Mouse (Mus musculus): ENCODE results near the gene Kiss1r. TPM values are rescaled to one million over a fixed set of nuclear protein-coding genes. Genes with fewer than 3 reads are reported as not detected.

The Kiss1r gene
- polyA plus RNA-seq, 1 experiment from 2014 or later: 0.87 TPM

DNA sequence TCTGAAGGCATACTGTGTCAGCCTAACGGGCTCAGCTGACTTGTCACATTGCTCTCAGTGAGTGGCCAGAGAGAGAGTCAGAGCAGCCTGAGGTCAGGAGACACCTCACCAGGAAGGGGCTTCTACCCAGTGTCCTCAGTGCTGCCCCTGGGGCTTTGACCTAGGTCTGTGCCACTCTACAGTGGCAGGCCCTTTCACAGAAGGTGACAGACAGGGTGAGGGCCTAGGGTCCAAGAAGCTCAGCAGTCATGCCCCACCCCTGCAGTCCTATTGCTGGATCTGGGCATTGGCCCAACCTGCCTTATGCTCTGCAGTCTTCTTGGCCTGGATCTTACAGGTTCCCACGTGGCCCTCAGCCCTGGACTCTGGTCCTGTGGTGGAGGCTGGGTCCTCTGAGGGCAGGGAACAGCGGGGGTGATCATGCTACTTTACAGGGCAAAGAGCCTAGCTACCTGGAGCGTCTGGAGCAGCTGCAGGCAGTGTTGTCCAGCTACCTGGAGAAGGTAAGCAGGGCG is 50.2 kb downstream of the Kiss1r start:
- Histone ChIP-seq H3K27me3 (peaks cover 26% of the 10 kb centered on the region), H3K9ac (no peak overlapping the region), H3K9me3 (no peaks in the 10 kb centered on the region), H3K4me1 (peaks cover 25% of the 10 kb centered on the region), H3K4me2 (no peak overlapping the region), H3K36me3 (peaks cover 64% of the 10 kb centered on the region), H3K27ac (no peak overlapping the region), H3K4me3 (no peak overlapping the region)
- no peak for ATAC-seq (ENCODE audit: borderline replicate concordance, extremely low read depth, low FRiP score, low TSS enrichment)
- WGBS: 86% methylated on average over 5 of the region's 5 CpGs

DNA sequence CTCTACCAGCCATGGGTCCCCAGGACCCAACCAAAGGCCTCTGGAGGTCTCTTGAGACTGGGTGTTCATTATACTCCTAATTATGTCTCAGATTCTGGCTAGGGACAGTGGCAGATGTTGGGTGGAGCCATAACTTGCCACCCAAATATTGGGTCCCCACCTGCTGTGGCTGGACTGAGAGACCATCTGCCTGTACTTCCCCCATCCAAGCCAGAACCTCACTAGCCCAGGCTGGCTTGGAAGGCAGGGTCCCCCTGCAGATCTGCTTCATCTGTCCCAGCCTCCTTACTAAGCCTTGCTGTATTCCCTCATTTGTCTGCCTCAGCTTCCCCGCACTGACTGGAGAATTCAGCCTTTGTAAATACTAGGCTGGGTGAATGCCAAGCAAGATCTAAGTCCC is 51.4 kb downstream of the Kiss1r start:
- 78% methylated on average over 1 of the region's 1 CpGs for WGBS
- no peaks in the 10 kb centered on the region for H3K9me3 ChIP-seq
- no peak for ATAC-seq (ENCODE audit: borderline replicate concordance, extremely low read depth, low FRiP score, low TSS enrichment)
- peaks cover 30% of the 10 kb centered on the region for H3K27me3 ChIP-seq
- H3K4me3 ChIP-seq: no peak overlapping the region
- H3K27ac ChIP-seq: no peak overlapping the region
- H3K4me1 ChIP-seq: peaks cover 31% of the 10 kb centered on the region
- no peak overlapping the region for H3K4me2 ChIP-seq
- no peak overlapping the region for H3K9ac ChIP-seq
- H3K36me3 ChIP-seq: peaks cover 53% of the 10 kb centered on the region

DNA sequence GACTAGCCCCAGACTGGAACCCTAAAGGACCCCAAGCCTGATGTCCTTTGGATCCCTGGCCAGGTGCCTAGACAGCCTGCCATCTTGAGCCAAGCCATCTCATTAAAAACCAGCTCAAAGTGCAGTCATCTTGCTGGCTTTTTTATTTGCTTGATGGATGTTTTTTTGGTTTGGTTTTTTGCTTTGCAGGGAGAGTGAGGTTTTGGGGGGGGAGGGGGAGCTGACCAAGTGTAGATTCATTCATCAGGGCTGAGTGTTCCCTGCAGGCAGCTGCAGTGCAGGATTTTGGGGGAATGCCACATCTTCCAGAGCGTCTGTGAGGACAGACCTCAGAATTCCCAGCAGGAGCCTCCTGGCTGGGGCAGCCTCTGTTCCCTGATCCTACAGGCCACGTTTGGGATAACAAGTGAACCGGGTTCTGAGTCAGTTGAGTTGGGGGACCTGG is 52.4 kb downstream of the Kiss1r start:
- Histone ChIP-seq H3K4me3 (no peak overlapping the region), H3K9ac (no peak overlapping the region), H3K4me1 (peaks cover 31% of the 10 kb centered on the region), H3K4me2 (no peak overlapping the region), H3K36me3 (peaks cover 45% of the 10 kb centered on the region), H3K27ac (no peak overlapping the region), H3K9me3 (no peaks in the 10 kb centered on the region), H3K27me3 (peaks cover 30% of the 10 kb centered on the region)
- WGBS: 17% methylated on average over 3 of the region's 3 CpGs
- ATAC-seq (ENCODE audit: borderline replicate concordance, extremely low read depth, low FRiP score, low TSS enrichment): no peak

DNA sequence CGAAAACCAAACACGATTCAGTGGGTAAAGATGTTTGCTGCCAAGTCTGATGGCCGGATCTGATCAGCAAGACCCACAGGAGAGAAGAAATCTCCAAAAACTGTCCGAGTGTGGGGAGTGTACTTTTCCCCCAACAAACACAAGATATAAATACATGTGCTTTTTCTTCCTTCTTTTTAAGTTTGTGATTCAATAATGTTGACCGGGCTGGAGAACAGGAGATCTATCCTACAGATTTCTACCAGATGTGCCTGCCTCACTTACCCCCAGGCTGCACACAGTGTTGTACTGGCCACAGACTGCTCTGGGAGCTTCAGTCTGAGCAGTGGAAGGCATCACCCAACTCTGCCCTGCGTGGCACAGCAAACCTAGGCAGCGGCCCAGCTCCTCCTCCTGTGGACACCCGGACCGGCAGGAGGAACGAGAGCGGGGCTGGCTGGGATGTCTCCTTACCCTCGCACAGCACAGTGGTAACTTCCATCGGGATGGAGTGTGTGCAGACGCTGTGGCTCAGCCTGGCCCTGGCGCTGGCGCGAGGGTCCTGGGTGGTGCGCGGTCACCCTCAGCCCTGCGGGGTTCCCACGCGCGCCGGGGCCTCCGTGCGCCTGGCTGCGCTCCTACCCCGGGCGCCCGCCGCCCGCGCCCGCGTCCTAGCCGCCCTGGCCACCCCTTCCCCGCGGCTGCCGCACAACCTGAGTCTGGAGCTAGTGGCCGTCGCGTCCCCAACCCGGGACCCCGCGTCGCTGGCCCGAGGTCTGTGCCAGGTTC is 53.8 kb downstream of the Kiss1r start, which contains the start of gene Grin3b:
Gene Grin3b (plus strand): TSS at position 301 of the 768 bp plus-strand sequence.
- Histone ChIP-seq H3K4me3 (peak within 1 kb of the TSS; percentile 46), H3K9me3 (no peaks in the 10 kb centered on the region), H3K4me2 (peak within 1 kb of the TSS; percentile 91), H3K36me3 (peaks cover 40% of the 10 kb centered on the region), H3K27me3 (peaks cover 30% of the 10 kb centered on the region), H3K4me1 (peaks cover 31% of the 10 kb centered on the region), H3K27ac (no peak within 1 kb of the TSS), H3K9ac (peak within 1 kb of the TSS; percentile 50)
- ATAC-seq (ENCODE audit: borderline replicate concordance, extremely low read depth, low FRiP score, low TSS enrichment): 0 out of 2 replicates have a peak, but pooled peaks have one; percentile 9
- 6% methylated on average over 42 of the region's 47 CpGs for WGBS

DNA sequence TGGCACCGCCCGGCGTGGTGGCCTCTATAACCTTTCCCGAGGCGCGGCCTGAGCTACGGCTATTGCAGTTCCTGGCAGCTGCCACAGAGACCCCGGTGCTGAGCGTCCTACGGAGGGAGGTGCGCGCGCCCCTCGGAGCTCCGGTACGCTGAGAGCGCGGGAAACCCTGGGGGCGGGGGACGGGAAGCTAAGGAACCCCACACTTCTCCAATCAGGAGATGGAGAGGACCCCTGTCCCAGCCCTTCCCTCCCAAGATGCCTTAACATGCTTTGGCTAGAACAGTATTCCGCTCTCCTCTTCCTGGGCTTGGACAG is 54.4 kb downstream of the Kiss1r start:
- 4% methylated on average over 21 of the region's 21 CpGs for WGBS
- H3K4me2 ChIP-seq: peak overlapping the region; percentile 91
- H3K36me3 ChIP-seq: peaks cover 40% of the 10 kb centered on the region
- H3K9ac ChIP-seq: peak overlapping the region; percentile 50
- no peak overlapping the region for H3K27ac ChIP-seq
- H3K27me3 ChIP-seq: peaks cover 30% of the 10 kb centered on the region
- 0 out of 2 replicates have a peak, but pooled peaks have one; percentile 11 for ATAC-seq (ENCODE audit: borderline replicate concordance, extremely low read depth, low FRiP score, low TSS enrichment)
- H3K4me3 ChIP-seq: peak overlapping the region; percentile 46
- H3K4me1 ChIP-seq: peaks cover 31% of the 10 kb centered on the region
- no peaks in the 10 kb centered on the region for H3K9me3 ChIP-seq

Other genes with a start within 250 kb of the Kiss1r start
- 61.7 and 65.9 TPM in 2 replicates for gene Tpgs1, start 247.6 kb upstream of the Kiss1r start, polyA plus RNA-seq (2015; fragmentation: Nextera tagmentation; extraction: Ambion mirVana)
- gene Cdc34, start 234.8 kb upstream of the Kiss1r start, polyA plus RNA-seq (2015; fragmentation: Nextera tagmentation; extraction: Ambion mirVana): 79.5 and 82.0 TPM in 2 replicates
- gene Gzmm, start 228.0 kb upstream of the Kiss1r start, polyA plus RNA-seq (2015; fragmentation: Nextera tagmentation; extraction: Ambion mirVana): 0.86 and 0.89 TPM in 2 replicates
- 1,102 and 1,152 TPM in 2 replicates for gene Bsg, start 212.5 kb upstream of the Kiss1r start, polyA plus RNA-seq (2015; fragmentation: Nextera tagmentation; extraction: Ambion mirVana)
- gene Hcn2, start 200.3 kb upstream of the Kiss1r start, polyA plus RNA-seq (2015; fragmentation: Nextera tagmentation; extraction: Ambion mirVana): 0.05 and 0.10 TPM in 2 replicates
- 41.5 and 49.2 TPM in 2 replicates for gene Polrmt, start 170.4 kb upstream of the Kiss1r start, polyA plus RNA-seq (2015; fragmentation: Nextera tagmentation; extraction: Ambion mirVana)
- 0.12 and 0.30 TPM in 2 replicates for gene Fgf22, start 161.9 kb upstream of the Kiss1r start, polyA plus RNA-seq (2015; fragmentation: Nextera tagmentation; extraction: Ambion mirVana)
- gene Rnf126, start 150.0 kb upstream of the Kiss1r start, polyA plus RNA-seq (2015; fragmentation: Nextera tagmentation; extraction: Ambion mirVana): 89.7 and 91.3 TPM in 2 replicates
- 19.2 and 20.5 TPM in 2 replicates for gene Fstl3, start 139.7 kb upstream of the Kiss1r start, polyA plus RNA-seq (2015; fragmentation: Nextera tagmentation; extraction: Ambion mirVana)
- 0.40 and 1.9 TPM in 2 replicates for gene Prss57, start 126.0 kb upstream of the Kiss1r start, polyA plus RNA-seq (2015; fragmentation: Nextera tagmentation; extraction: Ambion mirVana)
- 61.3 and 63.7 TPM in 2 replicates for gene Palm, start 123.4 kb upstream of the Kiss1r start, polyA plus RNA-seq (2015; fragmentation: Nextera tagmentation; extraction: Ambion mirVana)
- gene Misp, start 96.0 kb upstream of the Kiss1r start, polyA plus RNA-seq (2015; fragmentation: Nextera tagmentation; extraction: Ambion mirVana): 7.7 and 10.2 TPM in 2 replicates
- gene Ptbp1, start 62.5 kb upstream of the Kiss1r start, polyA plus RNA-seq (2015; fragmentation: Nextera tagmentation; extraction: Ambion mirVana): 367 and 368 TPM in 2 replicates
- 3.7 and 3.8 TPM in 2 replicates for gene Prtn3, start 42.5 kb upstream of the Kiss1r start, polyA plus RNA-seq (2015; fragmentation: Nextera tagmentation; extraction: Ambion mirVana)
- gene Plppr3, start 42.3 kb upstream of the Kiss1r start, polyA plus RNA-seq (2015; fragmentation: Nextera tagmentation; extraction: Ambion mirVana): 29.1 and 32.4 TPM in 2 replicates
- 0.25 and 0.72 TPM in 2 replicates for gene Elane, start 30.7 kb upstream of the Kiss1r start, polyA plus RNA-seq (2015; fragmentation: Nextera tagmentation; extraction: Ambion mirVana)
- gene Cfd, start 26.1 kb upstream of the Kiss1r start, polyA plus RNA-seq (2015; fragmentation: Nextera tagmentation; extraction: Ambion mirVana): not detected in 2 replicates
- gene Med16, start 8.0 kb upstream of the Kiss1r start, polyA plus RNA-seq (2015; fragmentation: Nextera tagmentation; extraction: Ambion mirVana): 54.7 and 56.1 TPM in 2 replicates
- 1.2 and 1.7 TPM in 2 replicates for gene Gm26602, start 6.1 kb upstream of the Kiss1r start, polyA plus RNA-seq (2015; fragmentation: Nextera tagmentation; extraction: Ambion mirVana)
- gene R3hdm4, start 4.2 kb downstream of the Kiss1r start, polyA plus RNA-seq (2015; fragmentation: Nextera tagmentation; extraction: Ambion mirVana): 143 and 152 TPM in 2 replicates
- 4.8 and 6.0 TPM in 2 replicates for gene Arid3a, start 10.1 kb downstream of the Kiss1r start, polyA plus RNA-seq (2015; fragmentation: Nextera tagmentation; extraction: Ambion mirVana)
- 95.1 and 96.2 TPM in 2 replicates for gene Wdr18, start 43.2 kb downstream of the Kiss1r start, polyA plus RNA-seq (2015; fragmentation: Nextera tagmentation; extraction: Ambion mirVana)
- 0.34 and 0.45 TPM in 2 replicates for gene Grin3b, start 53.7 kb downstream of the Kiss1r start, polyA plus RNA-seq (2015; fragmentation: Nextera tagmentation; extraction: Ambion mirVana)
- gene Tmem259, start 67.4 kb downstream of the Kiss1r start, polyA plus RNA-seq (2015; fragmentation: Nextera tagmentation; extraction: Ambion mirVana): 20.2 and 20.5 TPM in 2 replicates
- 367 and 375 TPM in 2 replicates for gene Cnn2, start 71.6 kb downstream of the Kiss1r start, polyA plus RNA-seq (2015; fragmentation: Nextera tagmentation; extraction: Ambion mirVana)
- 3.5 and 4.3 TPM in 2 replicates for gene Abca7, start 79.5 kb downstream of the Kiss1r start, polyA plus RNA-seq (2015; fragmentation: Nextera tagmentation; extraction: Ambion mirVana)
- 16.8 and 19.8 TPM in 2 replicates for gene Arhgap45, start 99.7 kb downstream of the Kiss1r start, polyA plus RNA-seq (2015; fragmentation: Nextera tagmentation; extraction: Ambion mirVana)
- 223 and 225 TPM in 2 replicates for gene Polr2e, start 122.8 kb downstream of the Kiss1r start, polyA plus RNA-seq (2015; fragmentation: Nextera tagmentation; extraction: Ambion mirVana)
- gene Gpx4, start 130.2 kb downstream of the Kiss1r start, polyA plus RNA-seq (2015; fragmentation: Nextera tagmentation; extraction: Ambion mirVana): 523 and 535 TPM in 2 replicates
- gene Sbno2, start 188.6 kb downstream of the Kiss1r start, polyA plus RNA-seq (2015; fragmentation: Nextera tagmentation; extraction: Ambion mirVana): 15.5 and 16.6 TPM in 2 replicates
- 18.6 and 22.1 TPM in 2 replicates for gene Stk11, start 198.8 kb downstream of the Kiss1r start, polyA plus RNA-seq (2015; fragmentation: Nextera tagmentation; extraction: Ambion mirVana)
- 521 and 541 TPM in 2 replicates for gene Atp5d, start 221.7 kb downstream of the Kiss1r start, polyA plus RNA-seq (2015; fragmentation: Nextera tagmentation; extraction: Ambion mirVana)
- 3.9 and 5.0 TPM in 2 replicates for gene Cbarp, start 223.9 kb downstream of the Kiss1r start, polyA plus RNA-seq (2015; fragmentation: Nextera tagmentation; extraction: Ambion mirVana)
- 17.5 and 18.6 TPM in 2 replicates for gene Midn, start 231.3 kb downstream of the Kiss1r start, polyA plus RNA-seq (2015; fragmentation: Nextera tagmentation; extraction: Ambion mirVana)
- gene Cirbp, start 249.0 kb downstream of the Kiss1r start, polyA plus RNA-seq (2015; fragmentation: Nextera tagmentation; extraction: Ambion mirVana): 94.6 and 95.1 TPM in 2 replicates